Mouse (Mus musculus) R1 (cell line): ENCODE measurements around the gene Pigl.
A peak's percentile ranks its signal among the peaks of the same experiment; 100 is the strongest.

Experiments used
- DNase-seq: peaks from one replicate; pipeline ENCODE4 v3.0.0-alpha.2; 2018; ENCODE audit warnings: low read depth, low spot score

The Pigl gene

GRCm38 (mm10) chr11:62513311-62513710, 55.1 kb downstream of the Pigl start:
- DNase-seq: peak; percentile 91

GRCm38 (mm10) chr11:62518991-62519390, 60.7 kb downstream of the Pigl start:
- peak; percentile 50 for DNase-seq

DNA sequence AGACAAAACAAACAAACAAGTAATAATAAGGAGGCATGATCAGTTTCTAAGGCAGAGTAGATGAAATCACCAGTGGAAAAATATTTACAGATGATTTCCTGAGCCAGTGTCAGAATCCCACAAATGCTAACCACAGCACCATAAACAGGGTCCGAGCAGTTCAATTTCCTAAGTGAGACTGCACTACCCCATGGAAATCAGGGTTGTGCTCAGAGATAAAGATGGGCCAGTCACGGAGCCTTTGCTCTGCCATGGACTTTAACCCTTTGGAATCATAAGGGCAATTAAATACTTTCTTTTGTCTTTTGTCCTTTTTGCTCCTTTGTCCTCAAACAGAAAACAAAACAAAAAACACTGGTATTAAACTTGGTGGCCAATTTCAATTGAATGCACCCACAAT, 64.0 kb downstream of the Pigl start:
- DNase-seq: no peak

GRCm38 (mm10) chr11:62537089-62537488, 78.8 kb downstream of the Pigl start:
- DNase-seq: no peak

GRCm38 (mm10) chr11:62537590-62537989, 79.3 kb downstream of the Pigl start:
- DNase-seq: peak; percentile 41

GRCm38 (mm10) chr11:62538321-62539088, 80.2 kb downstream of the Pigl start:
- DNase-seq: peak; percentile 77

GRCm38 (mm10) chr11:62539089-62539890, 81.0 kb downstream of the Pigl start, which contains the start of gene Cenpv:
Cenpv (minus strand) TSS chr11:62539261.
- peak; percentile 85 for DNase-seq

DNA sequence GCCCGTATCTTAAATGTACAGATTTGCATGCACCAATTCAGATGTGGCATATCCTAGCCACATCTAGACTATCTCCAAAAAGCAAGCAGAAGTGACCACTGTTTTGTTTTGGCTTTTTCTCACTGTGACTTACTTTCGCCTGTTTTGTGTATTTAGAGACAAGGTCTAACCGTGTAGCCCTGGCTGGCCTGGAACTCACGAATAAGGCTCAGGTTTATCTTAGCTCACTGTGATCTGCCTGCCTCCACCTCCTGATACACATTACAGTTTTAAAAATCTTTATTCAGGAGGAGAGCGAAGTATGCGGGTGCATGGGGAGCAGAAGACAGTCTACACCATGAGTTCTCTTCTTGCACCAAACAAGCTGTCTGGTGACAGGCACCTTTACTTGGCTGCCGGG, 81.9 kb downstream of the Pigl start:
- no peak for DNase-seq

GRCm38 (mm10) chr11:62540969-62541368, 82.7 kb downstream of the Pigl start:
- DNase-seq: no peak

- no peak for DNase-seq
These were observed 83.3 kb downstream of the Pigl start for GRCm38 (mm10) chr11:62541581-62541980.

DNA sequence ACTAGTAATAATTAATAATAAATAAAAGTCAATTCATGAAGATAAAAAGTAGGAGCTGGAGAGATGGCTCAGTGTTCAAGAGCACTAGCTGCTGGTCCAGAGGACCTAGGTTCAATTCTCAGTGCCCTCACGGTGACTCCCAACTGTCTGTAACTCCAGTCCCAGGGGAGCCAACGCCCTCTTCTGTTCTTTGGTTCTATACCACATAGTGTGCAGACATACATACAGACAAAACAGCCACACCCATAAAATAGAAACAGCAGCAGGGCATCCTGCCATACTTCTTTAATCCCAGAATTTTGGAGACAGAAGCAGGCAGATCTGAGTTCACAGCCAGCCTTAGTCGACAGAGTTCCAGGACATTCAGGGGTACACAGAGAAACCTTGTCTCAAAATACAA, 85.7 kb downstream of the Pigl start:
- peak; percentile 66 for DNase-seq

DNA sequence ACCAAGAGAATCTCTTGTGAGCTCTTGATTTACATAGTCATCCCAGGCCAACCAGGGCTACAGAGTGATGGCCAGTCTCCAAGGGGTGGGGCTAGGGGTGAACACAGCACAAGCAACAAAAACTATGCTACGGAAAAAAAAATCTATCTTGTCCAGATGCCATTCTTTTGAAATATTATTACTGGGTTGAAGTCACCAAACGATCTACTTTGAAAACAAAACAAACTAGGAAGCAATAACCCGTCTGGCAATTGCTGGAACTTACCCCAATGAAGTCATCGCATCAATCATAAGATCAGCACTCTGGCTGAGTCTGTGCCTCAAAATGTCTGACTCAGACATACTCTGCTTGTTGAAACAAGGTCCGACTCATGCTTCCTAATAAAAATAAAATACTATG, 91.5 kb downstream of the Pigl start:
- peak; percentile 79 for DNase-seq

GRCm38 (mm10) chr11:62550227-62550685, 92.0 kb downstream of the Pigl start:
- peak; percentile 95 for DNase-seq

DNA sequence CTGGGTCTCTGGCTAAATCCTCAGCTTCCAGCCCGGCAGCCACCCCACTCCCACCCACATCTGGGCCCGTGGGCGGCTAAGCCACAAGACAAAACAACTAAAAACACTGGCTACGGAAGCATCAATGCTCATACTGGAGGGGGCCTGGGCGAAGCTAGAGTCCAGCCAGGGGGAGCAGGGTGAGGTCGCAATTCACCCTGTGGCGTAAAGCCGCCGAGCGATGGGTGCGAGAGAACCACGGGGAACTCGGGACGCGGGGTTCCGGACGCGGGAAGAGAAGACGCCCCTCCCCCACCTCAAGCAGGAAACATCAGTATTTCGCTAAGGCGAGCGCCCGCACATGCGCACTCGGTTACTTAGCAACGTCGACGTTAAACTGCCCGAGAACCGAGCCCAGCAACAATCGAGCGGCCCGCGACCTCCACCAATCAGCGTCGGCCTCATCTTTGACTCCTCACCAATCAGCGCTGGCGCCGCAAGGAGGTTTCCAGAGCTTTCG, 92.5 kb downstream of the Pigl start, which contains the start of gene Ubb:
TSS of gene Ubb (plus strand) at position 445 of the 499 bp plus-strand sequence.
- DNase-seq: peak; percentile 100

GRCm38 (mm10) chr11:62551226-62552119, 93.2 kb downstream of the Pigl start:
- DNase-seq: peak; percentile 92

DNA sequence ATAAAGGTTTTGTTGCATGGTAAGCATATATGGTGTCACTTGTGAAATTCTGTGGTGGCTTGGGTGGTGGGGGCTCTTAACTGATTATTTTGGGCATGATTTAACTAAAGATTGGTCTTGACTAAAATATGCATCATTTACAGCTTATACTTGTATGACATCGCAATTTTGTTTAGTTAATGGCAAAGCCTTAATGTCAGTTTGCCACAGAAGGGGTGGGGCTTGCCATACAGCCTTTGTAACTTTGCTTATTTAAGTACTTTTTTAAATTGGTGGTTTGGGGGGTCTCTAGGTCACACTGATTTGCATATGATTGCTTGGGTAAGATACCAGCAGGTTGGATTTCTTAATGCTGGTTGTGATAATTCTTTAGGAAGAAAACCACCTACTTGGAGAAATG, 94.9 kb downstream of the Pigl start:
- DNase-seq: no peak

DNA sequence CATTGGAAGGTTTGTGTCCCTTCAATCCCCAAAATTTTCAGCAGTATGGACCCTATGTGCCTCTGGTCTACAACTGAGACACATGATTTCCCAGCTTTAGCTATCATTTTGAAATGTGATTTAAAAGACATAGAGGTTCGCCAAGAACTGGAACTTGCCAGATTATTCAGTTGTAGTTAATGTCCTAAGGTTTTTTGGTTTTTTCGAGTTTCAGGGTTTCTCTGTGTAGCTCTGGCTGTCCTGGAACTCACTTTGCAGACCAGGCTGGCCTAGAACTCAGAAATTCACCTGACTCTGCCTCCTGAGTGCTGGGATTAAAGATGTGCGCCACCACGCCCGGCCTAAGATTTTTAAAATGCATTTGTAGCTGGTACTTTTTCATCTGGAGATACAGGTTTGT, 95.4 kb downstream of the Pigl start:
- DNase-seq: no peak

DNA sequence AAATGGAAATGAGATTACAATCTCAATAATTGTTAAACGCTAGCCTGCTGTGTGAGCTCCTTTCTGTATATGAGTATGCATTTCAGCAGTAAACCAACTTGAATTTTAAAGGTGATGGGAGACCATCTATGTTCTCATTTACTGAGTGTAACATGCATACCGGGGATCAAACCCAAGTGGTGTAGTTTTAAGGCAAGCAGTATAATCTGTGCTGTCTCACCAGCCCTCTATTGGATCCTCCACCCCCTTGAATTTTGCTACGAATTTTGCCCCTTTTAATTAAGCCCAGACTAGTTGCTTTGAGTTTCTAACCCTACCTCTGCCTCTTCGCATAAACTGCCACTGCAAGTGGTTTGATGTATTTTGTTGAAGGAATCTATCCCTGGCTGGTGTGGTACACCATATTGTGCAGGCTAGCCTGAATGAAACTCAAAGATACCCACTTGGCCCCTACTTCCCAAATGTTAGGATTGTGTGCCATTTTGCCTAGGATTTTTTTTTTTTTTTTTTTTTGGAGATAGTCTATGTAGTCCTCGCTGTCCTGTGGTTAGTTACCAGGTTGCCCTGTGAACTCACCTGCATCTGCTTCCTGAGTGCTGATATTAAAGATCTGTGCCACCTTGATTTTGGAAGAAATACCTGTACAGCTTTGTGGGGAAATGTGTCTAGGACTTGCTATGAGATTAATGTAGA, 96.0 kb downstream of the Pigl start:
- no peak for DNase-seq

DNA sequence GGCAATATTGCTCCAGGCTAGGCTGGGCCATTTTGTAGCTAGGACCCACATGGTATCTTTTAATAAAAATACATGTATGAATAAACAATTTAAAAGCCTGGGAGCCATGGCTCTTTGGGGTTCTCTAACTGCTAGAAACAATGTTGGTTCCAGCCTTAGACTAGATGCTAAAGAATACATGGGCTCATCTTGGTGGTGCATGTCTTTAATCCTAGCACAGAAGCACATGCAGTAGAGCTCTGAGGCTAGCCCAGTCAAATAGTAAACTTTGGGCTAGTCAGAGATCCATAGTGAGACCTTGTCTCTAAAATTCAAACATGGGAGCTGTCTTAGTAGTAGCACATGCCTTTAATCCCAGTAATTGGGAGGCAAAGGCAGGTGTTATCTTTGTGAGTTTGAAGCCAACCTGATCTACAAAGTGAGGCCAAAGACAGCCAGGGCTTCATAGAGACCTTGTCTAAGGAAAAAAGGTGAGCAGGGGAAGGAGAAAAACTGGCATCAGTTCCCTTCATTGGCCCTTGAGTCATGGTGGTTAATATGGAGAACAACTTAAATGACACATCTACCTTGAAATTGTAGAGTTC, 96.8 kb downstream of the Pigl start:
- DNase-seq: no peak

- DNase-seq: no peak
These were observed 97.7 kb downstream of the Pigl start for GRCm38 (mm10) chr11:62555896-62556412.
